Mouse (Mus musculus): ENCODE measurements around the gene Rhbdd1. TPM values are rescaled to one million over a fixed set of nuclear protein-coding genes. Genes with fewer than 3 reads are reported as not detected.

Gene Rhbdd1
- total and polyA plus RNA-seq, 3 experiments: 10.7 to 11.3 (median 11.2) TPM

DNA sequence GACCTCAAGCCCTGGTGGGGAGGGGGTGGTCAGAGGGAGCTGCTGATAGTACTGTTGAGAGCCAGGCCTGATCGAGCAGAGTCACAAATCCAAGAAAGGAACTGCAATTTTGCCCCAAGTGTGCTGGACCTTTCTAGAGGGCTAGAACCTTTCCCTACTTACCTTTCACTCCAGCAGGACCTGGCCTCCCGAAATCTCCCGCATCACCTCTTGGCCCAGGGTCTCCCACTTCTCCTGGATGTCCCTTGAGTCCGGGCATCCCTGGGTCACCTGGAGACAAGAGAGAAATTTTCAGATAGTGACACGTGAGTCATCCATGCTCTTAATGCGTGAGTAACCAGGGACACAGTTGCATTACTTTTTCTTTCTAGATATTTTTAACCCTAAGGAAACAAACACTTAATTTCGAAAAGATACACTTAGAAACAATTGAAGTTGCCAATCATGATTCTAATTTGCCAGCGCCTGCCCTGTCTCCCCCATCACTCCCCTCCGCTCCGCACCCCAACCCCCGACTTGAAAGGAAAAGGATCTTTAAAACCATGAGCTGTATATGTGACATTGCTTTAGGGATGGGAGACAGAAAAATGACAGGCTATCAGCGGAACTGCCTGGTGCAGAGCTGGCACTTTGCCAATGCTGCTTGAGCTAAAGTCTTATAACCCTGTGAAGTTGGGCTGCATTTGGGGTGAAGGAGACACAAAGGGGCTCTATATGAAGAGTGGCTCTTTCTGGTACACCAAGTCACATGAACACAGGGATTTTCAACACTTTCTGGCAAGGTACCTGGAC, 163.6 kb downstream of the Rhbdd1 start:
- H3K79me2 ChIP-seq (replicated peaks; ENCODE audit: control insufficient read depth, insufficient read depth, low read length): no peaks in the 10 kb centered on the region
- no peak overlapping the region for H3K9ac ChIP-seq (ENCODE audit: low read depth, low read length)
- H3K4me1 ChIP-seq (ENCODE audit: control insufficient read depth, insufficient read depth, low read length): peaks cover 1% of the 10 kb centered on the region; the same call in 1 of the 2 replicates
- WGBS: 76% methylated on average over 12 of the region's 12 CpGs
- intact Hi-C loops (cut with DNase I): no loop called here
- no peak for DNase-seq
- no peaks in the 10 kb centered on the region; the same call in 1 of the 2 replicates for H3K36me3 ChIP-seq (ENCODE audit: control insufficient read depth, insufficient read depth, low read length)
- no peak overlapping the region for H3K27ac ChIP-seq
- H3K4me3 ChIP-seq: no peak overlapping the region
- H3K27me3 ChIP-seq (ENCODE audit: control insufficient read depth, insufficient read depth, low read length): no peaks in the 10 kb centered on the region
- TF ChIP-seq EP300 (IDR thresholded peaks at IDR 0.05; ENCODE audit: insufficient read depth, low read depth, low read length) (no peak), CTCF (IDR thresholded peaks at IDR 0.05) (no peak), POLR2A (IDR thresholded peaks at IDR 0.05; ENCODE audit: insufficient read depth, low read depth, low read length) (no peak)

- no peak for DNase-seq
- Histone ChIP-seq H3K36me3 (ENCODE audit: control insufficient read depth, insufficient read depth, low read length) (no peaks in the 10 kb centered on the region), H3K4me1 (ENCODE audit: control insufficient read depth, insufficient read depth, low read length) (no peaks in the 10 kb centered on the region), H3K27me3 (ENCODE audit: control insufficient read depth, insufficient read depth, low read length) (no peaks in the 10 kb centered on the region), H3K4me3 (no peak overlapping the region), H3K79me2 (replicated peaks; ENCODE audit: control insufficient read depth, insufficient read depth, low read length) (no peaks in the 10 kb centered on the region), H3K27ac (no peak overlapping the region), H3K9ac (ENCODE audit: low read depth, low read length) (no peak overlapping the region)
- WGBS: 81% methylated on average over 7 of the region's 7 CpGs
- TF ChIP-seq CTCF (IDR thresholded peaks at IDR 0.05) (no peak), EP300 (IDR thresholded peaks at IDR 0.05; ENCODE audit: insufficient read depth, low read depth, low read length) (no peak), POLR2A (IDR thresholded peaks at IDR 0.05; ENCODE audit: insufficient read depth, low read depth, low read length) (no peak)
- intact Hi-C loops (cut with DNase I): no loop called here
Observed at GRCm38 (mm10) chr1:82482371-82482770, 166.1 kb downstream of the Rhbdd1 start.

- no peaks in the 10 kb centered on the region for H3K27me3 ChIP-seq (ENCODE audit: control insufficient read depth, insufficient read depth, low read length)
- H3K36me3 ChIP-seq (ENCODE audit: control insufficient read depth, insufficient read depth, low read length): no peaks in the 10 kb centered on the region
- no peak overlapping the region for H3K4me3 ChIP-seq
- no peaks in the 10 kb centered on the region for H3K79me2 ChIP-seq (replicated peaks; ENCODE audit: control insufficient read depth, insufficient read depth, low read length)
- H3K4me1 ChIP-seq (ENCODE audit: control insufficient read depth, insufficient read depth, low read length): no peaks in the 10 kb centered on the region
- TF ChIP-seq POLR2A (IDR thresholded peaks at IDR 0.05; ENCODE audit: insufficient read depth, low read depth, low read length) (no peak), CTCF (IDR thresholded peaks at IDR 0.05) (no peak), EP300 (IDR thresholded peaks at IDR 0.05; ENCODE audit: insufficient read depth, low read depth, low read length) (no peak)
- no peak overlapping the region for H3K27ac ChIP-seq
- 78% methylated on average over 4 of the region's 4 CpGs for WGBS
- DNase-seq: no peak
- intact Hi-C loops (cut with DNase I): no loop called here
- H3K9ac ChIP-seq (ENCODE audit: low read depth, low read length): no peak overlapping the region
Observed at GRCm38 (mm10) chr1:82486371-82486770, 170.1 kb downstream of the Rhbdd1 start.

DNA sequence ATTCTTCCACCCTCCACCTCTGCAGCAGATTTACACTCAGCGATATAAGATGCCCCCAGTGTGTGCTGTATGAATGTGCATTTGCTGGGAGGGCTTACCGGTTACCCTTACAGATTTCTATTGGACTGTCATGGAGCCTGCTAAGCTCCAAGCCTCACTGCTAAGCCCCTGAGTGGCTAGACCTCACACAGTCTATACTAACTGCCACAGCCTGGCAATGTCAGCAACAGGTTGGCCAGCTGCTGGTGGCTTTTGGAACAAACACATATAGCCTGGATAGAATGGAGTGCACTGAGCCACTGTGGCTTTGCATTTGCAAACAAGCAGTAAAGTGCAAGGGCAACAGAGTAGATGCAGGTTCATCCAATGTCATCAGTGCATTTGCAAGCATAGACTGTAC, 175.7 kb downstream of the Rhbdd1 start:
- no peaks in the 10 kb centered on the region for H3K27me3 ChIP-seq (ENCODE audit: control insufficient read depth, insufficient read depth, low read length)
- H3K9ac ChIP-seq (ENCODE audit: low read depth, low read length): no peak overlapping the region
- no peak overlapping the region for H3K4me3 ChIP-seq
- intact Hi-C loops (cut with DNase I): no loop called here
- H3K27ac ChIP-seq: no peak overlapping the region
- H3K36me3 ChIP-seq (ENCODE audit: control insufficient read depth, insufficient read depth, low read length): no peaks in the 10 kb centered on the region
- no peak for DNase-seq
- H3K79me2 ChIP-seq (replicated peaks; ENCODE audit: control insufficient read depth, insufficient read depth, low read length): no peaks in the 10 kb centered on the region
- TF ChIP-seq CTCF (IDR thresholded peaks at IDR 0.05) (no peak), EP300 (IDR thresholded peaks at IDR 0.05; ENCODE audit: insufficient read depth, low read depth, low read length) (no peak), POLR2A (IDR thresholded peaks at IDR 0.05; ENCODE audit: insufficient read depth, low read depth, low read length) (no peak)
- H3K4me1 ChIP-seq (ENCODE audit: control insufficient read depth, insufficient read depth, low read length): no peaks in the 10 kb centered on the region
- WGBS: 93% methylated on average over 2 of the region's 2 CpGs

Small RNAs within 50 kb of the gene (microRNA-seq; reads per million reads assigned to microRNA genes)
- 0 reads per million in 2 experiments for gene Gm22112

Other genes starting within 250 kb of the Rhbdd1 start
- not detected for gene Gm9747, start 83.3 kb upstream of the Rhbdd1 start, total RNA-seq (2021)
- gene Gm9747, start 83.3 kb upstream of the Rhbdd1 start, polyA plus RNA-seq (2012; rRNA removed): 0.04 TPM in 1 of 2 replicates, not detected in the other
- gene Irs1, start 25.0 kb upstream of the Rhbdd1 start, total RNA-seq (2021): 10 to 100 TPM; 39.9 to 50.0 TPM
- gene Irs1, start 25.0 kb upstream of the Rhbdd1 start, polyA plus RNA-seq (2012; rRNA removed): 10.5 and 15.4 TPM in 2 replicates

All from heart, adult 2 months (tissue).